Mouse (Mus musculus) lung, adult 2 months (tissue): Measurements from ENCODE around the gene Nkapl. TPM values are rescaled to one million over a fixed set of nuclear protein-coding genes. Genes with fewer than 3 reads are reported as not detected.
A peak's percentile ranks its signal among the peaks of the same experiment; 100 is the strongest.
"Not testable (repeated sequence)": the region's sequence is repeated elsewhere in the genome, so short reads cannot be mapped to it uniquely, and the experiment has no call there.

Experiments used
- DNase-seq: peaks from one replicate; pipeline ENCODE4 v3.0.0; 2022
- H3K4me1 ChIP-seq: fragments of 200-500 bp; 2 replicates; pipeline ENCODE4 v1.6.1; 2011; ENCODE audit warnings: low read length; ENCODE audit not compliant: control insufficient read depth, insufficient read depth
- H3K4me3 ChIP-seq: fragments of 200-500 bp; replicated peaks from 2 replicates; pipeline ENCODE3; 2011; ENCODE audit warnings: low read depth, mild to moderate bottlenecking, control low read depth, low read length; ENCODE audit errors: extremely low read depth
- CTCF ChIP-seq: fragments of 200-500 bp; IDR thresholded peaks from 2 replicates; pipeline ENCODE4 v1.5.1; 2011; ENCODE audit warnings: mild to moderate bottlenecking, low read length, control low read depth; ENCODE audit not compliant: insufficient read depth
- POLR2A ChIP-seq: fragments of 200-500 bp; IDR thresholded peaks from 2 replicates; pipeline ENCODE4 v1.6.1; 2011; ENCODE audit warnings: low read depth, mild to moderate bottlenecking, control low read depth, low read length, borderline replicate concordance; ENCODE audit errors: extremely low read depth
- whole genome bisulfite sequencing: fragments of 180-500 bp; shearing (Covaris S2); methylation state at CpG from one replicate; pipeline ENCODE4 v1.1.7; 2018; 5-methylcytosine and 5-hydroxymethylcytosine counted together
- polyA plus RNA-seq: library from polyadenylated mRNA; depleted of rRNA; stranded (reverse); fragments of >200 nt; gene quantifications from 2 replicates; pipeline ENCODE4 v1.2.3, GENCODE M21; 2012; rRNA removed

Gene Nkapl
- polyA plus RNA-seq, result 0.82 and 0.89 TPM in 2 replicates

GRCm38 (mm10) chr13:21468061-21469019, at the start of gene Nkapl:
Gene Nkapl (minus strand): TSS chr13:21468509.
- TF ChIP-seq POLR2A (peak; percentile 92), CTCF (no peak)
- WGBS, result 1% methylated on average over 54 of the region's 54 CpGs
- H3K4me1 ChIP-seq, result no peaks in the 10 kb centered on the region
- DNase-seq, result peak; percentile 77
- H3K4me3 ChIP-seq, result peak within 1 kb of the TSS; percentile 78

DNA sequence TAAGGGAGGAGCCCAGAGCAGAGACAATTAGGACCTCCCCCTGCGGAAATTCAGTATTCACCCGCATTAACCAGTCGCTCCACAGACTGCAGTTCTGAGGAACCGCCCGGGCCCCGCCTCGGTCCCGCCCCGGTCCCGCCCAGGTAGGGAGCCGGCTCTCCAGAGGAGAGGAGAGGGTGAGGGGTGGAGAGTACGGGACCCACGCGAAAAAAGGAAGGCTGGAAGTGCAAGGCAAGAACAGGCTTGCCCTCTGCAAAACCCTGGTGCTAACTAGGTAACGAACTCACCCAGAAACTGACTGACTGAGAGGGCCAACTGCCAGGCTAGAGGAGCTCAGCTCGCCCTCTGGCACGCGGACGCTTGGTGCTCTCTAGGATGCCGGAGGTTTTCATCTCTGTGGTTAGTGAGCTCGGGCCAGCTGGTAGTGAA, 37.9 kb upstream of the Nkapl start:
- peak; percentile 79 for DNase-seq
- Histone ChIP-seq H3K4me3 (peak overlapping the region; percentile 99), H3K4me1 (no peaks in the 10 kb centered on the region)
- 0% methylated on average over 21 of the region's 21 CpGs for WGBS
- TF ChIP-seq CTCF (no peak), POLR2A (peak; percentile 80; the same call in 1 of the 2 replicates)

- no peak for DNase-seq
- no peaks in the 10 kb centered on the region for H3K4me1 ChIP-seq
- TF ChIP-seq CTCF (no peak), POLR2A (no peak)
- H3K4me3 ChIP-seq, result no peak overlapping the region
- 85% methylated on average over 5 of the region's 5 CpGs for WGBS
Measured at GRCm38 (mm10) chr13:21502296-21502695, 34.0 kb upstream of the Nkapl start.

GRCm38 (mm10) chr13:21501182-21501581, 32.9 kb upstream of the Nkapl start, which contains the start of gene Gm11273:
Gene Gm11273 (minus strand): TSS chr13:21501418.
- not testable (repeated sequence) for H3K4me3 ChIP-seq, DNase-seq, H3K4me1 ChIP-seq
- WGBS, result 92% methylated on average over 17 of the region's 17 CpGs

GRCm38 (mm10) chr13:21495080-21495479, 26.8 kb upstream of the Nkapl start, which contains the start of gene AK157302:
Gene AK157302 (plus strand): TSS chr13:21495223.
- DNase-seq, result no peak
- Histone ChIP-seq H3K4me1 (no peaks in the 10 kb centered on the region), H3K4me3 (no peak within 1 kb of the TSS)
- TF ChIP-seq POLR2A (no peak), CTCF (no peak)
- 92% methylated on average over 21 of the region's 21 CpGs for WGBS

- TF ChIP-seq POLR2A (no peak), CTCF (no peak)
- DNase-seq, result no peak
- Histone ChIP-seq H3K4me1 (no peaks in the 10 kb centered on the region), H3K4me3 (no peak overlapping the region)
- 93% methylated on average over 5 of the region's 5 CpGs for WGBS
Measured at GRCm38 (mm10) chr13:21492847-21493246, 24.5 kb upstream of the Nkapl start.

- peaks cover 2% of the 10 kb centered on the region; the same call in 1 of the 2 replicates for H3K4me1 ChIP-seq
- TF ChIP-seq POLR2A (no peak), CTCF (no peak)
- 91% methylated on average over 1 of the region's 1 CpGs for WGBS
- H3K4me3 ChIP-seq, result no peak overlapping the region
- no peak for DNase-seq
Measured at GRCm38 (mm10) chr13:21486881-21487280, 18.6 kb upstream of the Nkapl start.

GRCm38 (mm10) chr13:21478759-21479670, 10.7 kb upstream of the Nkapl start, which contains the start of the genes Zkscan4 and Gm10065:
Gene Zkscan4 (plus strand): TSS chr13:21478907.
Gene Gm10065 (minus strand): TSS chr13:21479441.
- H3K4me1 ChIP-seq, result not testable (repeated sequence)
- H3K4me3 ChIP-seq, result peak within 1 kb of the TSS; percentile 72
- WGBS, result 4% methylated on average over 31 of the region's 31 CpGs
- DNase-seq, result peak; percentile 59

DNA sequence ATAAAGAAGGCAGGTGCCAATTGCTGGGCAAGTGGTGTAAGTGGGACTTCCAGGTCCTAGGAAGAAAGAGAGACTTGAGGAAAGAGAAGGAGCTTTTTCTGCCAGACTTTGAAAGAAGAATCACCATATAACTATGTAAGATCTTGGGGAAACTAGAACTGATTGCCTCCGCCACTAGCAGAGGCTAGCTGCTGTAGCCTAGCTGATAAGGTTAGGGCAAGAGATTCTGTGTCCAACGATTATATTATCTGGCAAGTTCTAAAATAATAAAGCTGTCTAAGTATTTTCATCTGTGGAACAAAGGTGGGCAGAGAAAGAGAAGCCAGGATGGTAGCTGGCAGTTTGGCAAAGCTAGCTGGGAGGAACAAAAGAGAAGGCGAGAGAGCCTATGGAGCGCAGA, 4.1 kb upstream of the Nkapl start:
- DNase-seq, result no peak
- Histone ChIP-seq H3K4me1 (no peaks in the 10 kb centered on the region), H3K4me3 (no peak overlapping the region)
- TF ChIP-seq POLR2A (no peak), CTCF (no peak)
- 55% methylated on average over 4 of the region's 4 CpGs for WGBS
